Mouse (Mus musculus): ENCODE measurements around the gene Syn3.

GRCm38 (mm10) chr10:86498051-86498672 lies 534 bp downstream of the Syn3 start:
- TF ChIP-seq CTCF (IDR thresholded peaks at IDR 0.05; ENCODE audit: low read depth, low read length) (no peak), POLR2A (IDR thresholded peaks at IDR 0.05; ENCODE audit: insufficient read depth, low read length) (no peak)

Data from ES-Bruce4 (cell line).